Mouse (Mus musculus) spleen, postnatal 4 days (tissue): ENCODE data around the gene Itk.
A peak's percentile ranks its signal among the peaks of the same experiment; 100 is the strongest.

ENCODE experiments used
- DNase-seq, 2 experiments: peaks; one replicate each; pipeline ENCODE4 v3.0.0; 2022; ENCODE audit warnings: low spot score in 2 of 2

Gene Itk

DNA sequence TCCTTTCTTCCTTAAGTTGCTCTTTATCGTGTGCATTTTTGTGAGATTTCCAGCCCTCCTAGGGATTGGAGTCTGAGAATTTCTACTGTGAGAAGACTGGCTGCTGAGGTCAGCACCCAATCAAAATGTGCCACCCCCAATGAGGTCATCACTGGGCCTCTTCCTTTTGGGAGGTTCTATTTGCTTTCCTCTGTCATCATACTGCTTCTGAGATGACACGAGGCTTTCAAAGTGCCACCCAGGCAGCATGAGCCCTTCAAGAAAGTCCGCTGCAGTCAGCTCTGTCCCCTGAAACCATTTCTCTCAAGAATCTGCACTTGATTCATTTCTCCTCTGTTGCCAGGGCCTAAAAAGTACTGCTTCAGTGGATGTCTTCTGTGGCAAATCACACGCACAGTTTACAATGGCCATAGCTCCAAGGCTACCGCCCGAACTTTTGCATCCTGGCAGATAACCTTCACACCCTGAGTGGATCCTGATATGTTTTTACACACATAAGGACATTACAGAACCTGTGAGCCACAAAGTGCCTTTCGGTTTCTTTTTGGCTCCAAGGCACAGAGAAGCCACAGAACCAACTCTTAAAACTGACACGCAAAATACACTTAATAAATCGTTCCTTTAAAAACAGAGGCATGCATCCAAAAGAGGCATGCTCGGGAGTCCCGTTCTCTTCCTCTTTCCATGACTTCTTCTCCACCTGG lies 80.9 kb downstream of the Itk start:
- no peak for DNase-seq

DNA sequence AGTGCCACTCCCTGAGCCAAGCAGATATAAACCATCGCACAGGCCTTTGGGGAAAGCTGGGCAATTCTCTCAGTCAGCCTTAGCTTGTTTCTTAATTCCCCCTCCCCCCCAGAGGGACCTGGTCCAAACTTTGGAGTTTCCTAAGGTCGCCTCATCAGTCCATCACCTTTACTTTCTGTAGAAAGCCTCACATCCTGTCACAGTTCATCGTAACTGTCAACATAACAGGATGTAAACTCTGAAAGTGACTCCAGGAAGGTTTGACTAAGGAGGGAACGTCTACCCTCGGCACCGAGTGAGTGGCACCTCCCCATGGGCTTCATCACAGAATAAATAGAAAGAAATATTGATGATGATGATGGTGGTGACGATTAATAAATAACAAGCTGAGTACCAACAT lies 81.5 kb downstream of the Itk start:
- no peak for DNase-seq

GRCm38 (mm10) chr11:46306776-46307175 lies 82.5 kb downstream of the Itk start:
- DNase-seq, result no peak

DNA sequence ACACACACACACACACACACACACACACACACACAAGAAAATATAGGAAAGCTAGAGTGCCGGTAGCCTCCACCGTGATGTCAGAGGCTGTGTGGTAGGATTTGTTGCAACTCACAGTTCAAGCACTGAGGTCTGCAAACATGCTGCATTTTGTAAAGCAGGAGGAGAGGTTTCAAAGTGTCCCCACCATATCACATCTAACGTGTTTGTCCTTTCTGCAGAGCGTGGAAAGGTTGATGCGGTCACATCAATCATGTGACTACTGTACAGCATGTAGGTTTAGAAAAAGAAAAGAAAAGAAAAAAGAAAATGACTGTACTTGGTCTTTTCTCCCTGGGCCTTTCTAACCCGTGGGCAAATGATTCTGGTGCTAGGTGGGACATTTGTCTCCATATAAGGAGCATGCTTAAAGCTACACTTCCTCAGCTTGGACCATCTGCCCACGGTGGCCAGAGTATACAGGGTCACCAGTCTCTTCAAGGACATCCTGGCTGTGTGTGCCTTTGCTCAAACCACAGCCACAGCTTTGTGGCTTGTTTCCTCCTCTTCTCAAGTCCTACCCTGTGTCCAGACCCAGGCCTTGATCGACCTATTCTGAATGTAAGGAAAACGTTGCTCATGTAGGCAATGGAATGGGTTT lies 83.3 kb downstream of the Itk start:
- no peak for DNase-seq

DNA sequence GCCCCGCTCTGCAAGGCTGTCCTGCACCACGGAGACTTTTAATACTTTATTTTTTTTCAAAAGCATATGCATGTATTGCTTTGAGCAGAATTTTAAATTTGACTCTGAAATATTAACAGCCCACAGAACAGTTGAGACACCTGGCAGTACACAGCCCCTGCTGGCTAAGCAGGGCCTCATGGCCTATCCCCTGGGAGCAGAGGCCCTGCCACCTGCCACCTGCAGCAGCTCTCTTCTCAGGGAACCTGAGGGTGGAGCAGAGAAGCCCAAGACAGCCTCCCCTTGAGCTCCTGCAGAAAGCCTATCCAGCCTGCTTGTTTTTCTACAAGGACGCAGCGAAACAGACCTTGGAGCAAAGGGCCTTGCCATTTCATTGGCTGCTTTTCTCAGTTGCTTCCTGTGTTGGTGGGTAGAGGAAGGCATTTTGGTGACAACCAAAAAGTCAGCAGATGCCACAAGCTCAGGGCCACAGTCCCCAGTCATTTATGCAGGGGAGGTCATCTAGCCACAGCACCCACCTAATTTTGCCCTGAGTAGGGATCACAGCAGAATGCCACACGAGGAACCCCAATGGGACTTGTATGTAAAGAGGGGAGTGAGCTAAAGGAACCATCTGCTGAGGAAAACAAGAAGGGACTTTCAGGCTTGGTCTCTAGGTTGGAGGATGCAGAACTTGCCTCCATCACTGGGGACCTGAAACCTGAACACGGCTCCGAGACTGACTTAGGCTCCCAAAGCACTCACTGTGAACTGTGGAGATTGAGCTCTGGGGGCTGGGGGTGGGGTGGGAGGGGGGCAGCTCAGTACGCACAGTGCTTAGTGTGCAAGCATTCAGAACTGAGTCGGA lies 84.2 kb downstream of the Itk start:
- DNase-seq, result peak in 1 of 2 experiments; percentile 38

- DNase-seq, result no peak
Observed at GRCm38 (mm10) chr11:46304093-46304492, 85.2 kb downstream of the Itk start.

GRCm38 (mm10) chr11:46302471-46302870 lies 86.8 kb downstream of the Itk start:
- no peak for DNase-seq

GRCm38 (mm10) chr11:46301579-46302248 lies 87.6 kb downstream of the Itk start:
- DNase-seq, result no peak

GRCm38 (mm10) chr11:46299901-46300300 lies 89.4 kb downstream of the Itk start:
- DNase-seq, result no peak

DNA sequence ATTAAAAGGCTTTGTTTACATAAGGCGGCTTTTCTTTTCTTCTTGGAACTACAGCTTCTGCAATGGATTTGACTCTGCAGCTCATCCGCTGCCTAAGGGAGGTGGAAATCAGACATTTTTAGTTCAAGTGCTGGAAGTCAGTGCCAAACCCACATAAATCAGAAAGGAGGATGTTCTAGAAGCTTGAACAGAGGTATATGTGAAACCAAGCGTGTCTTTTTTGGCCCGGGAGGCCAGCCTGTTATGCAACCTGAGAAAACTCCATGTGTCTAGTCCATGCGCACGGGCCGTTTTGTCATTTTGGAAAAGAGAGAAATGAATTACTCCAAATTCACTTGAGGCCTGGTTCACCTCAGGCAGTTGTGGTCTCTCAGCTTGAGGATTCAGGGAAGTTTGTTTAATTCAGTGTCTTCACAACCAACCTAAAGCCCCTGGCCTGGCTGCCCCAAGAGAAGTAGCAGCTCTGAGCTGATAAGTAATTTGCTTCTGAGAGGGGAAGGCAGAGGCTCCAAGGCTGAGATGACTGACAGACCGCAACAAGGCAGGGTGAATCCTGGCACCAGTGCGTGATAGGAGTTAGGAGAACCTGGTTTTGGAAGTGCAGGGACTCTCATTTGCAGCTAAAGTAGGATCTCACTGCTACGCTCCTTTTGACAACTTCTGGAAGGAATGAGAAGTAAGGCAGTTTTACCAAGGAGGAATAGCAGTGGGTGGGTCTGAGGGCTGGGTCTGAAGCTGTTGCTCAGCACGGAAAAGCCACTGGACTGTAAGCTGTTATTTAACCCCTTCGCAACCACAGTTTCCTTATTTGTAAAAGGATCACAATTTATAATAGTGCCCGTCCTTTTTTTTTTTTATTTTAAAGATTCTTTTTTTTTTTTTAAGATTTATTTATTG lies 90.2 kb downstream of the Itk start:
- DNase-seq, result no peak

GRCm38 (mm10) chr11:46294390-46294789 lies 94.9 kb downstream of the Itk start:
- no peak for DNase-seq

DNA sequence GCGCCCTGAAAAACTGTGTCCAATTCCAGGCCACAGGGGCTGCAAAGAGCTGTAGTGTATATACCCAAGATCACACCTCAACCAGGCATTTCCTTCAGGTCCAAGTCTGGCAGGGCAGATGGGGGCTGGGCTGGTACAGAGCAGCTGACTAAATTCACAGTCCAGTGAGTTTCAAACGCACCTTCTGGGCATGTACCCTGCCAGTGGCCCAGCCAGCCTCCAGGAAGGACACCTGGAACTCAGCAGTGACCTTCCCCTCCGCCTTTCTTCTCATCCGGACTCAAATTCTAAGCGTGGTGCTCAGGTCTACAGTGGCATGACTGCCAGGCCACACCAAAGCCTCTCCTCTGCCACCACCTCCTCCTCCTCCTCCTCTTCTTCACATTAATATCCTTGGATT lies 95.8 kb downstream of the Itk start:
- DNase-seq, result no peak

GRCm38 (mm10) chr11:46290988-46291405 lies 98.3 kb downstream of the Itk start:
- no peak for DNase-seq

- DNase-seq, result no peak
Observed at GRCm38 (mm10) chr11:46289561-46289960, 99.8 kb downstream of the Itk start.

- no peak for DNase-seq
Observed at GRCm38 (mm10) chr11:46289022-46289421, 100.3 kb downstream of the Itk start.

DNA sequence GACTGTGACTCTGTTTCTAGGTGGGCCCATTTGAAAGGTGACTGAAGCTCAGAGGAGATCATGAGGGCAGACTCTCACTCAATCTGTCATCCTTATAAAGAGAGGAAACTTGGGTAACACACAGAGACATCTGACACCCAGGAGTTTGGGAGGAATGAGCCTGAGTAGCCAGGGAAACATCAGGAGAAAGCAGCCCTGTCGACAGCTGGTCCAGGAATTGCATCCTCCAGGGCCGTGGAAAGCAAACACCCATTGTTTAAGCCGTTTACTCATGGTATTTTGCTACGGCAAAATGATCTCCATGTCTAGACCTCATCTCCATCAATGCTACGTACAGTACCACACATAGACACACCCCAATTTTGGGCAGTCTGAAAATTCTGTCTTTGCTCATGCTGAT lies 101.2 kb downstream of the Itk start:
- DNase-seq, result no peak

DNA sequence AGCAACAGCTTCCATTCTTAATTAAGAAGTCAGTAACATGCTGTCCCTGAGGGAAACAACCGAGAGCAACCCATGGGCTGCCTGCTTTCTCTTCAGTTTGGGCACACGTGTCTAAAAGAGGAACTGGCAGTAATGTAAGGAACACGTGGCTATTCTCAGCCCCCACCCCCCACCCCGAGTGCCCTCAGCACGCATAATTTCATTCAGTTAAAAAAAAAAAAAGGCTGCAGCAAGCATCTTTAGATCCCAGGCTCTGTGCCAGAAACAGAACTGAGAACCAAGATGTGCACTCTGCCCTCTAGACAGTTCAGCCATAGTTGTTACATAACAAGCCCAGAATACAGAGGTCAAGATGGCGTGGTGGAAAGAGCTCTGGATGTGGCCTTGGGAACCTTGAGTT lies 102.5 kb downstream of the Itk start:
- peak in 1 of 2 experiments; percentile 29 for DNase-seq

DNA sequence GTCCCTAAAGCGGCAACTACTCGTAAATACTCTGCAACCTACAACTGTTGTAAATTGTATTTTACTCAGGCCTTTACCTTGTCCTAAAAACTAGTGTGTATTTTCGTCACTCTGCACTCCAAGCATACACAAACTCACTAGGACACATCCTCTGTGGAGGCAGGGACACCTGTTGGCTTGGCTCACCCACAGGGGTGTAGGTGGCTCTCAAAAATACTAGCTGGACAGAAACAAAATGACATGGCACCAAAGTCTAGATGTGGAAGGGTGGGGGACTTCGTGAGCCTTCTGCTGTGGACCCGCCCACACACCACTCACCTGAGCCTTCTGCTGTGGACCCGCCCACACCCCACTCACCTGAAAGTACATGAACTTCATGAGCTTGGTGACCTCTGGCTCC lies 105.5 kb downstream of the Itk start:
- no peak for DNase-seq

GRCm38 (mm10) chr11:46282612-46283011 lies 106.7 kb downstream of the Itk start:
- DNase-seq, result no peak

- DNase-seq, result no peak
Observed at GRCm38 (mm10) chr11:46278709-46279108, 110.6 kb downstream of the Itk start.

GRCm38 (mm10) chr11:46278140-46278539 lies 111.2 kb downstream of the Itk start:
- no peak for DNase-seq
